ENCODE assay signal across 17 mouse cellular contexts in genomic region chr13:5345712-5346111, GRCm38 (mm10).
DNase-seq lines count a peak whose midpoint lies in the region; ATAC-seq lines count a peak whose summit lies in the region.
"Had no signal": no experiment of that assay in that cellular context is flagged by ENCODE, and none has a peak within 500 bp of the region (broad histone marks: within the 10 kb centered on the region; RNA-seq: fewer than 3 reads in every experiment).

No protein-coding gene starts in this region.

- ATAC-seq in midbrain, embryonic 16.5 days, result no peak
- ATAC-seq: hindbrain, postnatal 0 days had no signal

- no peaks in the 10 kb centered on the region for H3K9me3 ChIP-seq in midbrain, embryonic 16.5 days (replicated peaks; ENCODE audit: control insufficient read depth, low read length, poor library complexity, severe bottlenecking)
- H3K9me3 ChIP-seq: forebrain, embryonic 12.5 days; heart, embryonic 15.5 days; kidney, embryonic 15.5 days had no signal

- no peak overlapping the region for H3K4me3 ChIP-seq in midbrain, embryonic 16.5 days (ENCODE audit: low read depth, low read length)
- H3K4me3 ChIP-seq: forebrain, embryonic 12.5 days; heart, embryonic 15.5 days; kidney, embryonic 15.5 days had no signal

- H3K27me3 ChIP-seq in midbrain, embryonic 16.5 days (ENCODE audit: control insufficient read depth, insufficient read depth, low read depth, low read length), result no peaks in the 10 kb centered on the region
- H3K27me3 ChIP-seq: forebrain, embryonic 12.5 days; heart, embryonic 15.5 days; kidney, embryonic 15.5 days had no signal

- WGBS in midbrain, embryonic 16.5 days, result 68% methylated on average over 4 of the region's 4 CpGs

- H3K4me2 ChIP-seq in midbrain, embryonic 16.5 days (ENCODE audit: low read length), result no peak overlapping the region
- H3K4me2 ChIP-seq: forebrain, embryonic 12.5 days; heart, embryonic 15.5 days; kidney, embryonic 15.5 days had no signal

- intact Hi-C loops in heart, postnatal 10 days (cut with DNase I), result loop anchor here (5.0 to 10.0 kb wide), 4 partner anchors 267 to 681 kb away; partner anchors contain the start of gene Klf6

- no peak overlapping the region for H3K9ac ChIP-seq in midbrain, embryonic 16.5 days (ENCODE audit: low read depth, low read length)
- H3K9ac ChIP-seq: forebrain, embryonic 12.5 days; heart, embryonic 15.5 days; kidney, embryonic 15.5 days had no signal

- H3K27ac ChIP-seq in midbrain, embryonic 16.5 days (ENCODE audit: low read length), result no peak overlapping the region
- H3K27ac ChIP-seq: forebrain, embryonic 12.5 days; heart, embryonic 15.5 days; hindbrain, postnatal 0 days; kidney, embryonic 15.5 days; macrophage had no signal

- DNase-seq in adrenal gland, adult 2 months, result peak; percentile 8
- no peak for DNase-seq in adrenal gland, postnatal 14 days
- DNase-seq in heart, adult 9 months (ENCODE audit: low spot score in 2 of 2), result peak; percentile 36 to 42
- DNase-seq in heart, postnatal 4 days, result no peak
- peak; percentile 82 for DNase-seq in NIH3T3 (ENCODE audit: low read depth)
- DNase-seq in heart, postnatal 10 days, result peak; percentile 28 to 30
- DNase-seq in kidney, postnatal 4 days, result no peak
- DNase-seq: B cell, adult 2 months; cerebellum, adult 8-10 months; liver; midbrain, embryonic 14.5 days had no signal

- H3K36me3 ChIP-seq in midbrain, embryonic 16.5 days (ENCODE audit: control insufficient read depth, insufficient read depth, low read length), result no peaks in the 10 kb centered on the region
- H3K36me3 ChIP-seq: forebrain, embryonic 12.5 days; heart, embryonic 15.5 days; kidney, embryonic 15.5 days had no signal

- no peaks in the 10 kb centered on the region for H3K4me1 ChIP-seq in midbrain, embryonic 16.5 days (ENCODE audit: control insufficient read depth, insufficient read depth, low read length)
- H3K4me1 ChIP-seq: forebrain, embryonic 12.5 days; kidney, embryonic 15.5 days had no signal

Comparison
In these comparisons a context has a peak if more than half of its experiments do, and no peak if none do; other contexts are left out.
1. DNase-seq: peak in adrenal gland, adult 2 months (single experiment), heart, adult 9 months (2 of 2), NIH3T3 (single experiment) and heart, postnatal 10 days (2 of 2); none in adrenal gland, postnatal 14 days (single experiment), heart, postnatal 4 days (single experiment) and kidney, postnatal 4 days (0 of 2).